Mouse (Mus musculus): ENCODE measurements around the gene Ntng1.

DNA sequence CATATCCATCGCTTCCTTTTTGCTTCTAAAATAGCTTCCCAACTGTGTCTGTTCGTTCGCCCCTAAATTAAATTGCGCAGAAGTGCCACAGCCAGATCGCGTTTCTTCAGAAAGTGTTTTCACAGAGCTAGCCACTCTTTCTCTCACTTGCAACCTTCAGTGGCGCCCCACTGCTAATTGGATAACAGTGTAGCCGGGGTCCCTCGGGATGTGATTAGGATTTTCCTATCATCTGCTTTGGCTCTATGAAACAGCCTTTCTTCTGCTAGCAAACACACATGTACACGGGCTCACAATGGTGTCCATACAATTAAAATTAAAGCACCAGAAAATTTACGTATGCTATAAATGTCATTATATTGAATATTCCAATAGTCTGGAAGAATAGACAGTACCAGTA lies 346.5 kb downstream of the Ntng1 start:
- no peak for TF ChIP-seq EP300 (optimal IDR thresholded peaks at IDR 0.05)
- TF ChIP-seq CTCF (IDR thresholded peaks at IDR 0.05; ENCODE audit: low read depth), result no peak

All from stomach, postnatal 0 days (tissue).